In the genomic region with DNA sequence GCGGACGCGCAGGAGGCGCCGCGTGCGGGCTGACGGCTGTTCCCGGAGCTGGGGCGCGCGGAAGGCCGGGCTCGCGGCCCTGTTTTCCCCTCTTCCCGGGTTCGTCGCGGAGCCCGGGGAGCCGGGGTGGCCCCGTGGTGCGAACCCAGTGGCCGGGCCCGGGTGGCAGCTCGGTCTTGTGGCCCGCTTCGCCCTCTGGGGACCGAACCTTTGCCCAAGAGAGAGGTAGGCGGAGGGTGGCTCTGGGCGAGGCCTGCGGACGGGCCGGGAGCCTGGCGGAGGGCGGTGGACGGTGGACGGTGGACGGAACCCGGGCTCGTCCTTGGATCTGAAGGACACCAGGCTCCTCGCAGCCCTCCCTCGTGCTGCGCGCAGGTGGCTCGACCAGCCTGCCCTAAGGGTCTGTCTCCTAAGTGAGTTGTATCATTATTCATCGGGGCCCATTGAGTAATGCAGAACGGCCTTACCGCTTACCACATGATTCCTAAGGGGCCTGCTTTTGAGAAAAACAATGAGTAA, we compare ENCODE assay signal across 8 mouse cellular contexts. TPM values are rescaled to one million over a fixed set of nuclear protein-coding genes. Genes with fewer than 3 reads are reported as not detected.
A peak's percentile ranks its signal among the peaks of the same experiment; 100 is the strongest.
DNase-seq lines count a peak whose midpoint lies in the region; ATAC-seq and TF ChIP-seq lines count a peak whose summit lies in the region.

No protein-coding gene starts in this region.

- no peak for TF ChIP-seq POLR2A in ES-Bruce4 (IDR thresholded peaks at IDR 0.05; ENCODE audit: insufficient read depth, low read length)

- no peaks in the 10 kb centered on the region for H3K27me3 ChIP-seq in heart, embryonic 12.5 days (replicated peaks)
- H3K27me3 ChIP-seq in ES-Bruce4 (ENCODE audit: control insufficient read depth, insufficient read depth, low read length, poor library complexity, severe bottlenecking): no peaks in the 10 kb centered on the region
- no peaks in the 10 kb centered on the region for H3K27me3 ChIP-seq in embryonic facial prominence, embryonic 11.5 days (ENCODE audit: control insufficient read depth, insufficient read depth, low read length)
- no peaks in the 10 kb centered on the region for H3K27me3 ChIP-seq in intestine, embryonic 16.5 days (replicated peaks; ENCODE audit: control insufficient read depth, insufficient read depth, low read length)
- no peaks in the 10 kb centered on the region for H3K27me3 ChIP-seq in neural tube, embryonic 12.5 days (replicated peaks)

- no peak for TF ChIP-seq EP300 in ES-Bruce4 (IDR thresholded peaks at IDR 0.05; ENCODE audit: insufficient read depth, low read depth, low read length)

- H3K36me3 ChIP-seq in heart, embryonic 12.5 days: peaks cover 34% of the 10 kb centered on the region
- H3K36me3 ChIP-seq in ES-Bruce4 (ENCODE audit: control insufficient read depth, insufficient read depth, low read length, poor library complexity, severe bottlenecking): peaks cover 38% of the 10 kb centered on the region
- H3K36me3 ChIP-seq in embryonic facial prominence, embryonic 11.5 days (replicated peaks; ENCODE audit: control insufficient read depth, insufficient read depth, low read depth, low read length): no peaks in the 10 kb centered on the region; the same call in 1 of the 2 replicates
- H3K36me3 ChIP-seq in intestine, embryonic 16.5 days (ENCODE audit: control insufficient read depth, insufficient read depth, low read length): peaks cover 12% of the 10 kb centered on the region; the same call in 1 of the 2 replicates
- H3K36me3 ChIP-seq in neural tube, embryonic 12.5 days: peaks cover 34% of the 10 kb centered on the region

- ATAC-seq in heart, embryonic 12.5 days (ENCODE audit: insufficient number of reproducible peaks, low FRiP score): peak; percentile 72
- peak; percentile 62 for ATAC-seq in embryonic facial prominence, embryonic 11.5 days (replicated peaks; ENCODE audit: insufficient number of reproducible peaks, low FRiP score, low TSS enrichment, low read depth)
- peak; percentile 73 for ATAC-seq in intestine, embryonic 16.5 days
- ATAC-seq in neural tube, embryonic 12.5 days (ENCODE audit: low FRiP score, low read depth): peak; percentile 76

- TF ChIP-seq CTCF in ES-Bruce4 (IDR thresholded peaks at IDR 0.05; ENCODE audit: low read depth, low read length): no peak

- H3K4me1 ChIP-seq in heart, embryonic 12.5 days (replicated peaks): peaks cover 20% of the 10 kb centered on the region
- H3K4me1 ChIP-seq in ES-Bruce4 (ENCODE audit: control insufficient read depth, insufficient read depth, low read length): no peaks in the 10 kb centered on the region
- H3K4me1 ChIP-seq in embryonic facial prominence, embryonic 11.5 days (ENCODE audit: control insufficient read depth, insufficient read depth, low read length): no peaks in the 10 kb centered on the region
- H3K4me1 ChIP-seq in intestine, embryonic 16.5 days (ENCODE audit: control insufficient read depth, insufficient read depth, low read length): peaks cover 10% of the 10 kb centered on the region; the same call in 1 of the 2 replicates
- H3K4me1 ChIP-seq in neural tube, embryonic 12.5 days: peaks cover 17% of the 10 kb centered on the region; the same call in 1 of the 2 replicates

- H3K4me2 ChIP-seq in heart, embryonic 12.5 days: peak overlapping the region; percentile 79
- peak overlapping the region; percentile 52 for H3K4me2 ChIP-seq in embryonic facial prominence, embryonic 11.5 days (ENCODE audit: low read depth, low read length)
- H3K4me2 ChIP-seq in intestine, embryonic 16.5 days (ENCODE audit: low read depth, low read length): peak overlapping the region; percentile 41
- peak overlapping the region; percentile 79 for H3K4me2 ChIP-seq in neural tube, embryonic 12.5 days (replicated peaks)

- H3K9ac ChIP-seq in heart, embryonic 12.5 days: peak overlapping the region; percentile 95
- H3K9ac ChIP-seq in ES-Bruce4 (ENCODE audit: low read depth, poor library complexity, severe bottlenecking): peak overlapping the region; percentile 88
- H3K9ac ChIP-seq in embryonic facial prominence, embryonic 11.5 days (replicated peaks; ENCODE audit: low read length): peak overlapping the region; percentile 92
- peak overlapping the region; percentile 100 for H3K9ac ChIP-seq in intestine, embryonic 16.5 days (ENCODE audit: low read depth, low read length)
- peak overlapping the region; percentile 98 for H3K9ac ChIP-seq in neural tube, embryonic 12.5 days

- H3K4me3 ChIP-seq in heart, embryonic 12.5 days: peak overlapping the region; percentile 88
- H3K4me3 ChIP-seq in ES-Bruce4 (ENCODE audit: low read depth, low read length): peak overlapping the region; percentile 79
- peak overlapping the region; percentile 91 for H3K4me3 ChIP-seq in embryonic facial prominence, embryonic 11.5 days (ENCODE audit: low read depth, low read length)
- H3K4me3 ChIP-seq in intestine, embryonic 16.5 days (ENCODE audit: low read length): peak overlapping the region; percentile 97
- peak overlapping the region; percentile 99 for H3K4me3 ChIP-seq in neural tube, embryonic 12.5 days

- under 1% methylated on average over 46 of the region's 49 CpGs for WGBS in heart, embryonic 12.5 days
- WGBS in embryonic facial prominence, embryonic 11.5 days: under 1% methylated on average over 37 of the region's 49 CpGs
- under 1% methylated on average over 37 of the region's 49 CpGs for WGBS in intestine, embryonic 16.5 days
- under 1% methylated on average over 47 of the region's 49 CpGs for WGBS in neural tube, embryonic 12.5 days

- H3K27ac ChIP-seq in heart, embryonic 12.5 days (ENCODE audit: poor library complexity, severe bottlenecking): peak overlapping the region; percentile 93
- H3K27ac ChIP-seq in ES-Bruce4 (ENCODE audit: insufficient read depth, low read length): no peak overlapping the region
- H3K27ac ChIP-seq in embryonic facial prominence, embryonic 11.5 days (replicated peaks; ENCODE audit: low read depth, low read length): peak overlapping the region; percentile 76
- peak overlapping the region; percentile 72 for H3K27ac ChIP-seq in intestine, embryonic 16.5 days (ENCODE audit: low read length)
- H3K27ac ChIP-seq in neural tube, embryonic 12.5 days: peak overlapping the region; percentile 84

- H3K9me3 ChIP-seq in heart, embryonic 12.5 days (replicated peaks): no peaks in the 10 kb centered on the region
- no peaks in the 10 kb centered on the region for H3K9me3 ChIP-seq in ES-Bruce4 (replicated peaks; ENCODE audit: control insufficient read depth, insufficient read depth, low read length, poor library complexity, severe bottlenecking)
- H3K9me3 ChIP-seq in embryonic facial prominence, embryonic 11.5 days (replicated peaks; ENCODE audit: control insufficient read depth, low read length): no peaks in the 10 kb centered on the region
- H3K9me3 ChIP-seq in intestine, embryonic 16.5 days (ENCODE audit: control insufficient read depth, low read length): no peaks in the 10 kb centered on the region
- H3K9me3 ChIP-seq in neural tube, embryonic 12.5 days: no peaks in the 10 kb centered on the region

- no peak for DNase-seq in heart, postnatal 4 days
- DNase-seq in embryonic facial prominence, embryonic 11.5 days (ENCODE audit: low spot score): peak; percentile 6
- no peak for DNase-seq in gastrocnemius, adult 18-20 months (ENCODE audit: low spot score)
- no peak for DNase-seq in thymus, postnatal 25 days

RNA-seq across cellular contexts. Expression of gene Zfp655, which starts 0.4 kb away (rescaled TPM):
- 32.7 and 35.2 TPM in 2 replicates for polyA plus RNA-seq in heart, embryonic 12.5 days (2016; fragmentation: Nextera tagmentation; extraction: Ambion mirVana)
- total RNA-seq in heart, postnatal 4 days (2021): 10 to 100 TPM; 31.7 to 33.7 TPM
- 72.0 and 79.3 TPM in 2 replicates for polyA plus RNA-seq in ES-Bruce4 (2011; ENCODE audit: insufficient read depth, insufficient read length, low read depth, missing spikeins)
- polyA plus RNA-seq in embryonic facial prominence, embryonic 11.5 days (2014; fragmentation: Nextera tagmentation; extraction: Ambion mirVana): 41.5 and 45.0 TPM in 2 replicates
- polyA plus RNA-seq in intestine, embryonic 16.5 days (2015; fragmentation: Nextera tagmentation; extraction: Ambion mirVana): 36.7 and 38.9 TPM in 2 replicates
- polyA plus RNA-seq in neural tube, embryonic 12.5 days (2016; fragmentation: Nextera tagmentation; extraction: Ambion mirVana): 39.7 and 41.7 TPM in 2 replicates
- total RNA-seq in gastrocnemius, adult 18-20 months (2021): 10 to 100 TPM; 12.4 to 14.9 TPM

RNA-seq across cellular contexts. Expression of gene Zkscan5, which starts 27.6 kb away (rescaled TPM):
- 10.7 and 11.5 TPM in 2 replicates for polyA plus RNA-seq in heart, embryonic 12.5 days (2016; fragmentation: Nextera tagmentation; extraction: Ambion mirVana)
- total RNA-seq in heart, postnatal 4 days (2021): 10 to 100 TPM; 16.5 to 17.7 TPM
- polyA plus RNA-seq in ES-Bruce4 (2011; ENCODE audit: insufficient read depth, insufficient read length, low read depth, missing spikeins): 20.3 and 20.4 TPM in 2 replicates
- 20.4 and 21.0 TPM in 2 replicates for polyA plus RNA-seq in embryonic facial prominence, embryonic 11.5 days (2014; fragmentation: Nextera tagmentation; extraction: Ambion mirVana)
- 7.1 and 8.4 TPM in 2 replicates for polyA plus RNA-seq in intestine, embryonic 16.5 days (2015; fragmentation: Nextera tagmentation; extraction: Ambion mirVana)
- polyA plus RNA-seq in neural tube, embryonic 12.5 days (2016; fragmentation: Nextera tagmentation; extraction: Ambion mirVana): 17.5 and 19.2 TPM in 2 replicates
- 1 to 10 TPM; 8.5 to 9.6 TPM for total RNA-seq in gastrocnemius, adult 18-20 months (2021)

RNA-seq across cellular contexts. Expression of gene Zkscan14, which starts 30.3 kb away (rescaled TPM):
- 6.5 and 6.6 TPM in 2 replicates for polyA plus RNA-seq in heart, embryonic 12.5 days (2016; fragmentation: Nextera tagmentation; extraction: Ambion mirVana)
- 1 to 10 TPM; 4.1 to 4.6 TPM for total RNA-seq in heart, postnatal 4 days (2021)
- 3.9 and 6.0 TPM in 2 replicates for polyA plus RNA-seq in ES-Bruce4 (2011; ENCODE audit: insufficient read depth, insufficient read length, low read depth, missing spikeins)
- 8.5 and 10.2 TPM in 2 replicates for polyA plus RNA-seq in embryonic facial prominence, embryonic 11.5 days (2014; fragmentation: Nextera tagmentation; extraction: Ambion mirVana)
- 8.2 and 8.4 TPM in 2 replicates for polyA plus RNA-seq in intestine, embryonic 16.5 days (2015; fragmentation: Nextera tagmentation; extraction: Ambion mirVana)
- polyA plus RNA-seq in neural tube, embryonic 12.5 days (2016; fragmentation: Nextera tagmentation; extraction: Ambion mirVana): 12.7 and 13.0 TPM in 2 replicates
- 10 to 100 TPM in 1 of 2 experiments, 1 to 10 TPM in 1; 8.7 to 11.8 TPM for total RNA-seq in gastrocnemius, adult 18-20 months (2021)

RNA-seq across cellular contexts. Expression of gene Atp5j2, which starts 40.1 kb away (rescaled TPM):
- polyA plus RNA-seq in heart, embryonic 12.5 days (2016; fragmentation: Nextera tagmentation; extraction: Ambion mirVana): 997 and 1,021 TPM in 2 replicates
- 100 to 1,000 TPM; 760 to 785 TPM for total RNA-seq in heart, postnatal 4 days (2021)
- 300 and 316 TPM in 2 replicates for polyA plus RNA-seq in ES-Bruce4 (2011; ENCODE audit: insufficient read depth, insufficient read length, low read depth, missing spikeins)
- 493 and 500 TPM in 2 replicates for polyA plus RNA-seq in embryonic facial prominence, embryonic 11.5 days (2014; fragmentation: Nextera tagmentation; extraction: Ambion mirVana)
- polyA plus RNA-seq in intestine, embryonic 16.5 days (2015; fragmentation: Nextera tagmentation; extraction: Ambion mirVana): 956 and 964 TPM in 2 replicates
- 538 and 555 TPM in 2 replicates for polyA plus RNA-seq in neural tube, embryonic 12.5 days (2016; fragmentation: Nextera tagmentation; extraction: Ambion mirVana)
- 100 to 1,000 TPM; 688 to 719 TPM for total RNA-seq in gastrocnemius, adult 18-20 months (2021)

RNA-seq across cellular contexts. Expression of gene Zscan25, which starts 48.3 kb away (rescaled TPM):
- 0.37 and 0.49 TPM in 2 replicates for polyA plus RNA-seq in heart, embryonic 12.5 days (2016; fragmentation: Nextera tagmentation; extraction: Ambion mirVana)
- 10 to 100 TPM; 15.4 to 15.9 TPM for total RNA-seq in heart, postnatal 4 days (2021)
- polyA plus RNA-seq in ES-Bruce4 (2011; ENCODE audit: insufficient read depth, insufficient read length, low read depth, missing spikeins): 7.7 and 13.5 TPM in 2 replicates
- polyA plus RNA-seq in embryonic facial prominence, embryonic 11.5 days (2014; fragmentation: Nextera tagmentation; extraction: Ambion mirVana): 0.42 and 0.70 TPM in 2 replicates
- 0.49 and 0.66 TPM in 2 replicates for polyA plus RNA-seq in intestine, embryonic 16.5 days (2015; fragmentation: Nextera tagmentation; extraction: Ambion mirVana)
- polyA plus RNA-seq in neural tube, embryonic 12.5 days (2016; fragmentation: Nextera tagmentation; extraction: Ambion mirVana): 0.57 and 0.91 TPM in 2 replicates
- total RNA-seq in gastrocnemius, adult 18-20 months (2021): 1 to 10 TPM; 7.9 to 8.0 TPM
